Mouse (Mus musculus): ENCODE results near the gene Csrp2.

Csrp2 gene

GRCm38 (mm10) chr10:110931913-110932560 lies 12.4 kb downstream of the Csrp2 start:
- DNase-seq: no peak

GRCm38 (mm10) chr10:110933584-110933983 lies 14.0 kb downstream of the Csrp2 start:
- DNase-seq: no peak

- no peak for DNase-seq
Observed at GRCm38 (mm10) chr10:110935081-110935480, 15.5 kb downstream of the Csrp2 start.

- DNase-seq: no peak
Observed at GRCm38 (mm10) chr10:110935669-110936068, 16.1 kb downstream of the Csrp2 start.

GRCm38 (mm10) chr10:110938361-110938760 lies 18.8 kb downstream of the Csrp2 start:
- no peak for DNase-seq

- DNase-seq: peak; percentile 61
Observed at GRCm38 (mm10) chr10:110938841-110939549, 19.4 kb downstream of the Csrp2 start.

- peak; percentile 32 for DNase-seq
Observed at GRCm38 (mm10) chr10:110939717-110940116, 20.1 kb downstream of the Csrp2 start.

- no peak for DNase-seq
Observed at GRCm38 (mm10) chr10:110940740-110941398, 21.3 kb downstream of the Csrp2 start.

- no peak for DNase-seq
Observed at GRCm38 (mm10) chr10:110941968-110942367, 22.4 kb downstream of the Csrp2 start.

- DNase-seq: no peak
Observed at GRCm38 (mm10) chr10:110942806-110943205, 23.2 kb downstream of the Csrp2 start.

- DNase-seq: no peak
Observed at GRCm38 (mm10) chr10:110944175-110944574, 24.6 kb downstream of the Csrp2 start.

GRCm38 (mm10) chr10:110945966-110946365 lies 26.4 kb downstream of the Csrp2 start:
- no peak for DNase-seq

- no peak for DNase-seq
Observed at GRCm38 (mm10) chr10:110947574-110947973, 28.0 kb downstream of the Csrp2 start.

GRCm38 (mm10) chr10:110951112-110951511 lies 31.5 kb downstream of the Csrp2 start:
- DNase-seq: no peak

GRCm38 (mm10) chr10:110951748-110952147 lies 32.2 kb downstream of the Csrp2 start:
- no peak for DNase-seq

GRCm38 (mm10) chr10:110952271-110952670 lies 32.7 kb downstream of the Csrp2 start:
- no peak for DNase-seq

GRCm38 (mm10) chr10:110952937-110953451 lies 33.4 kb downstream of the Csrp2 start:
- DNase-seq: no peak

GRCm38 (mm10) chr10:110958879-110959278 lies 39.3 kb downstream of the Csrp2 start:
- DNase-seq: no peak

GRCm38 (mm10) chr10:110959781-110960180 lies 40.2 kb downstream of the Csrp2 start:
- DNase-seq: no peak

GRCm38 (mm10) chr10:110960841-110961240 lies 41.3 kb downstream of the Csrp2 start:
- no peak for DNase-seq

- no peak for DNase-seq
Observed at GRCm38 (mm10) chr10:110962172-110962571, 42.6 kb downstream of the Csrp2 start.

- DNase-seq: no peak
Observed at GRCm38 (mm10) chr10:110971044-110971443, 51.5 kb downstream of the Csrp2 start.

- DNase-seq: no peak
Observed at GRCm38 (mm10) chr10:110971483-110971882, 51.9 kb downstream of the Csrp2 start.

GRCm38 (mm10) chr10:110971998-110972397 lies 52.4 kb downstream of the Csrp2 start:
- DNase-seq: no peak
